Mouse (Mus musculus) lung, embryonic 15.5 days (tissue): ENCODE measurements at regions not wholly inside any gene's neighbourhood (a gene's known extent, or its start where the extent isn't known, plus 50 kb on each side); places are given as distances from the start of the nearest gene placed in this dataset.

Experiments
- ATAC-seq: fragments of 200-750 bp; cut with Nextera tagmentation; 2 replicates; pipeline ENCODE4 v1.8.0; 2017; ENCODE audit warnings: moderate number of reproducible peaks, borderline replicate concordance; ENCODE audit not compliant: low FRiP score, low TSS enrichment; ENCODE audit errors: extremely low read depth
- H3K27ac ChIP-seq: fragments of 300-500 bp; sonication (generic); 2 replicates; pipeline ENCODE4 v1.5.1; 2015; ENCODE audit warnings: moderate library complexity, mild to moderate bottlenecking, inconsistent platforms
- H3K27me3 ChIP-seq: fragments of 300-500 bp; sonication (generic); 2 replicates; pipeline ENCODE4 v1.6.1; 2015; ENCODE audit warnings: inconsistent platforms
- H3K36me3 ChIP-seq: fragments of 300-500 bp; sonication (generic); 2 replicates; pipeline ENCODE4 v1.6.1; 2015; ENCODE audit warnings: inconsistent platforms
- H3K4me1 ChIP-seq: fragments of 300-500 bp; sonication (generic); 2 replicates; pipeline ENCODE4 v1.6.1; 2015; ENCODE audit warnings: inconsistent platforms
- H3K4me2 ChIP-seq: fragments of 300-500 bp; sonication (generic); 2 replicates; pipeline ENCODE4 v1.6.1; 2015; ENCODE audit warnings: inconsistent platforms, mild to moderate bottlenecking, moderate library complexity
- H3K4me3 ChIP-seq: fragments of 300-500 bp; sonication (generic); 2 replicates; pipeline ENCODE4 v1.5.1; 2015; ENCODE audit warnings: mild to moderate bottlenecking, inconsistent platforms
- H3K9ac ChIP-seq: fragments of 300-500 bp; sonication (generic); 2 replicates; pipeline ENCODE4 v1.6.1; 2015; ENCODE audit warnings: inconsistent platforms
- H3K9me3 ChIP-seq: fragments of 300-500 bp; sonication (generic); 2 replicates; pipeline ENCODE4 v1.6.1; 2016; ENCODE audit warnings: inconsistent platforms
- WGBS: fragments of 180-500 bp; shearing (Covaris S2); methylation state at CpG from one replicate; pipeline ENCODE4 v1.1.7; 2015; 5-methylcytosine and 5-hydroxymethylcytosine counted together

GRCm38 (mm10) chr5:119248626-119249025, 421.8 kb upstream of the Tbx3 start:
- H3K9me3 ChIP-seq, result no peaks in the 10 kb centered on the region
- no peak overlapping the region for H3K4me3 ChIP-seq
- WGBS, result 41% methylated on average over 6 of the region's 6 CpGs
- H3K27me3 ChIP-seq, result no peaks in the 10 kb centered on the region
- no peak for ATAC-seq
- H3K27ac ChIP-seq, result no peak overlapping the region
- H3K4me1 ChIP-seq, result peaks cover 4% of the 10 kb centered on the region; the same call in 1 of the 2 replicates
- H3K9ac ChIP-seq, result no peak overlapping the region
- H3K36me3 ChIP-seq, result no peaks in the 10 kb centered on the region
- no peak overlapping the region for H3K4me2 ChIP-seq

DNA sequence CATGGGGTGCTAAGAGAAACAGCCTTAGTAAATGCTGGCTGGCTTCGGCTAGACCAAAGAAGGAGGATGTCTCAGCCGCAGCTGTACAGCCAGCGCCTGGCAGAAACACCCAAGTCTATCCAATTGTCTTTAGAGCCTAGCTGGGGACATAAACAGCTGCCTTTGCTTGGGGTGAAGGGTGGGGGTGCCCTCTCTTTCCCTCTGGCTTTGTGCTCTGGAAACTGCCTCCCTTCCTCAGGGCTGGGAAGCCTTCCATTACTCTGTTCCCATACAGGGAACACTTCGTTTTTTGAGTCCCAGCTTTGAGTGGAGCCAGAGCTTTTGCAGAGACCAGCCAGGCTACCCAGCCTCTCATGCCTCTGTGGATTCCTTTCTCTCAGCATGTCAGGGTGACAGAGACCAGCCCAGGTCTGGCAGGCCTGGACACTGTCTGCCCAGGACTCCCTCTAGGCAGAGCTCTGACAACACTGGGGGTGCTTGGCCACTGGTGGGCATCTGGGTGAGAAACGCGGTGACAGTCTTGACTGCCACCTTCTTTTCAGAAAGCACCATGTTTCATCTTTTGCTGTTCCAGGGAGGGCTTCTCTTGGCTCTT, 421.2 kb upstream of the Tbx3 start:
- 68% methylated on average over 6 of the region's 6 CpGs for WGBS
- no peak overlapping the region for H3K9ac ChIP-seq

DNA sequence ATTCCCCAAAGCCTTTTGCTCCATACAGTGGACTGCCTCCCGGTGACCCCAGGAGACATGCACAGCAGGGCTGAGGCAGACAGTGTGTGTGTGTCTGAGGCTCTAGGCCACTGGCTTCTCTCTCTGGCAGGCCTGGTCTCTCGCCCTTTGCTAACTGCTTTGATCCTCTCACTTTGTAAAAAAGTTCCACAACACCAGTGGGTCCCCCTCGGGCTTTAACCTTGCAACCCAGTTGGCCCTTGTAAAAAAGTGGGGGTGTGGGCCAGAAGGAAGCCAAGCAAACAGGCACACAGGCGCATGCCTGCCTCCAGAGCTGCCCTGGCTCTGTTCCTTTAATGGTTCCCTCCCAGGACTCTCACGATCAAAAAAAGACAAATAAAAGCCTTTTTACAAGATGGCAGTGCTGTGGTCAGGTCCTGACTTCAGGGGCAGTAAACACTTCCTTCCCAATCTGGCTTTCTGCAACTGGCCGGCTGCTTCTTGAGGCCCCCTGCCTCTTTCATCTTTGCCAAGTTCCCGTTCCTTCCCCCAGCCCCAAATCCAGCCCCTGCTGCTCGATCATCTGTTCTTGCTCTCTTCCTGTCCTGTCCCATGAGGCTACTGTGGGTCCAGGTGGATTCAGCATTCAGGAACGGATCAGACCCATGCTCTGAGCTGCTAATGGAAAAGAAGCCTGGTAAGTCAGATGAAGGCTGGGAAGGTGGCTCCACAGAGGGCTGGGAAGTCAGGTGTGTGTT, 419.0 kb upstream of the Tbx3 start:
- H3K9ac ChIP-seq, result no peak overlapping the region
- no peaks in the 10 kb centered on the region for H3K36me3 ChIP-seq
- peaks cover 4% of the 10 kb centered on the region; the same call in 1 of the 2 replicates for H3K4me1 ChIP-seq
- H3K9me3 ChIP-seq, result no peaks in the 10 kb centered on the region
- H3K27ac ChIP-seq, result no peak overlapping the region
- H3K27me3 ChIP-seq, result no peaks in the 10 kb centered on the region
- 28% methylated on average over 9 of the region's 9 CpGs for WGBS
- no peak overlapping the region for H3K4me3 ChIP-seq
- no peak for ATAC-seq
- H3K4me2 ChIP-seq, result no peak overlapping the region

More for the DNA sequence above, 421.2 kb upstream of the Tbx3 start:
- Histone ChIP-seq H3K36me3 (no peaks in the 10 kb centered on the region), H3K4me2 (no peak overlapping the region), H3K27me3 (no peaks in the 10 kb centered on the region), H3K27ac (no peak overlapping the region), H3K4me1 (peaks cover 4% of the 10 kb centered on the region; the same call in 1 of the 2 replicates), H3K9me3 (no peaks in the 10 kb centered on the region), H3K4me3 (no peak overlapping the region)
- no peak for ATAC-seq

DNA sequence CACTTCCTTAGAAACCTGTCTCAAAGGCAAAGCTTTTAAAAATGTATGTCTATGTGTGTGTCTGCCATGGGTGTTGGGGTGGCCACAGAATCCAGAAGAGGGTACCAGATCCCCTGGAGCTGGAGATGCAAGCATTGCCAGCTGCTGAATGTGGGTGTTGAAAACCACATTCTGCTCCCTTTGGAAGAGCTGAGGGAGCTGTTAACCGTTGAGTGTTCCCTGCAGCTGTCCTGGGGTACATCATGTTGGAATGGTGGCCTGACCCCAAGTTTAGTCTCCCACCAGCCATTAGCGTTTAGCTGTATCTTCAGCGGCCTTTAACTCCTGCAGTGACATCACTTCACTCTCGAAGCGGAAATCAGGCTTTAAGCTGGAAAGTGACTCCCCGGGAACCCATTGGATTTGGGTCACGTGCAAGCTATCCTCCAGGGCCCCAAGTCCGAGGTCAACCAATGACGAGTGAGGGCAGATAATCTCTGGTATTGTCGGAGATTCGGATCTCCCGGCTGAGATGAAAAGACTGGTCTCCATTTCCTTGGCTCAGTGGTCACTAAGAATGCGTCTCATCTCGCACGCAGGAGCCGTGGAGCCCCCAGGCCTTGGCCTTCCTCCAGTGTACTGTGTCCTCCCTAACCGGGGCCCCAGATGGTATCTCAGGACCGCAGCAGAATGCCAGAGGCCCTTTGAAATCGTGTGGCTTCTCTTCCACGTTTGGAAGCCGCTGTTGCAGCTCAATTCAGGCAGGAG, 412.9 kb upstream of the Tbx3 start:
- Histone ChIP-seq H3K4me1 (peaks cover 5% of the 10 kb centered on the region), H3K36me3 (no peaks in the 10 kb centered on the region), H3K4me3 (no peak overlapping the region), H3K27ac (no peak overlapping the region), H3K27me3 (no peaks in the 10 kb centered on the region), H3K9ac (no peak overlapping the region), H3K9me3 (no peaks in the 10 kb centered on the region), H3K4me2 (no peak overlapping the region)
- 50% methylated on average over 21 of the region's 21 CpGs for whole genome bisulfite sequencing
- no peak for ATAC-seq

DNA sequence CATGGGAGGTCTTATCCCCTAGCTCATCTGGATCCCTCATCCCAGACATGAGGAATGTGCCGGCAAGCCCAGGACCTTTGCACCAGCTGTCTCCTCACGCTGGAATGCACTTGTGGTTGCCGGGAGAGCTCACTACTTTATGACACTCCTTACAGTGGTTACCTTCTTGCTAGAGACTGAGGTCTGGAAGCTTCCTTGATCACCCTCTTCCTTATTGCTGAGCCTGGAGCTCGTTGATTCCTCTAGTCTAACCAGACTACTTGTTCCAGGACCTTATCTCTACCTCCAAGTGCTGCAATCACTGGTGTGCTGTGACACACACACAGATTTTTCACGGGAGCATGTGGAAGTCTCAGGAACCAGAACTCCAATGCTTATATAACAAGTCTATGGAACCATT, 411.6 kb upstream of the Tbx3 start:
- peaks cover 5% of the 10 kb centered on the region for H3K4me1 ChIP-seq
- H3K27me3 ChIP-seq, result no peaks in the 10 kb centered on the region
- no peak for ATAC-seq
- 75% methylated on average over 5 of the region's 5 CpGs for WGBS
- no peaks in the 10 kb centered on the region for H3K9me3 ChIP-seq
- no peak overlapping the region for H3K27ac ChIP-seq
- no peak overlapping the region for H3K4me2 ChIP-seq
- no peak overlapping the region for H3K4me3 ChIP-seq
- H3K36me3 ChIP-seq, result no peaks in the 10 kb centered on the region
- H3K9ac ChIP-seq, result no peak overlapping the region

- Histone ChIP-seq H3K9me3 (no peaks in the 10 kb centered on the region), H3K36me3 (no peaks in the 10 kb centered on the region), H3K9ac (no peak overlapping the region), H3K4me3 (no peak overlapping the region), H3K27ac (peak overlapping the region; percentile 77), H3K27me3 (no peaks in the 10 kb centered on the region), H3K4me1 (peaks cover 3% of the 10 kb centered on the region; the same call in 1 of the 2 replicates), H3K4me2 (peak overlapping the region; percentile 21)
- ATAC-seq, result peak; percentile 86; the same call in 1 of the 2 replicates
- WGBS, result 49% methylated on average over 20 of the region's 20 CpGs
Observed at GRCm38 (mm10) chr5:119265149-119265890, 405.1 kb upstream of the Tbx3 start.

GRCm38 (mm10) chr5:119271234-119271852, 399.1 kb upstream of the Tbx3 start:
- no peaks in the 10 kb centered on the region for H3K27me3 ChIP-seq
- no peaks in the 10 kb centered on the region for H3K36me3 ChIP-seq
- no peak overlapping the region for H3K9ac ChIP-seq
- H3K4me2 ChIP-seq, result no peak overlapping the region
- H3K27ac ChIP-seq, result no peak overlapping the region
- no peaks in the 10 kb centered on the region for H3K4me1 ChIP-seq
- no peak for ATAC-seq
- H3K4me3 ChIP-seq, result no peak overlapping the region
- 83% methylated on average over 26 of the region's 26 CpGs for WGBS
- H3K9me3 ChIP-seq, result no peaks in the 10 kb centered on the region

DNA sequence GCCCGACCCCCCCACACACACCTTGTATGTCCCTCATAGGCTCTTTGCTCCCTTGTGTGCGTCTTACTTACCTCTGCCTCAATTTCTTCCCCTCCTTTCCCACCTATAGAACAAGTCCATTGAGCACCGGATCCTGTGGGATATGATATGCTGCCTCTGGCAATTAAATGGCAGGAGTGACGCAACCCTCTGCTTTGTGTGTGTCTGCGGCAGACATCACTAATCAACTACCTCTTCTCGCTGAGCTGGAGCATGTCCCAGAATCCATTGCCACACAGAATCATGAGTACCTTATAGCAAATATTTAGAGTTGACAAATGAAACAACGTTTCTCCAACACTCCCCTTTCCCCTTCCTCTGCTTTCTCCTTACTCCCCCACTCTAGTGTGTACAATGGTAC, 397.3 kb upstream of the Tbx3 start:
- WGBS, result 55% methylated on average over 7 of the region's 7 CpGs
- Histone ChIP-seq H3K9me3 (no peaks in the 10 kb centered on the region), H3K36me3 (no peaks in the 10 kb centered on the region), H3K9ac (no peak overlapping the region), H3K4me3 (no peak overlapping the region), H3K4me1 (no peaks in the 10 kb centered on the region), H3K4me2 (no peak overlapping the region), H3K27ac (no peak overlapping the region), H3K27me3 (no peaks in the 10 kb centered on the region)
- no peak for ATAC-seq

GRCm38 (mm10) chr5:119273615-119274014, 396.9 kb upstream of the Tbx3 start:
- WGBS, result 71% methylated on average over 3 of the region's 3 CpGs
- Histone ChIP-seq H3K4me2 (no peak overlapping the region), H3K27ac (no peak overlapping the region), H3K4me3 (no peak overlapping the region), H3K9ac (no peak overlapping the region), H3K27me3 (no peaks in the 10 kb centered on the region), H3K36me3 (no peaks in the 10 kb centered on the region), H3K9me3 (no peaks in the 10 kb centered on the region), H3K4me1 (no peaks in the 10 kb centered on the region)
- ATAC-seq, result no peak

GRCm38 (mm10) chr5:119274817-119275494, 395.5 kb upstream of the Tbx3 start:
- H3K4me2 ChIP-seq, result no peak overlapping the region
- no peaks in the 10 kb centered on the region for H3K9me3 ChIP-seq
- H3K4me3 ChIP-seq, result no peak overlapping the region
- H3K27me3 ChIP-seq, result no peaks in the 10 kb centered on the region
- no peaks in the 10 kb centered on the region for H3K36me3 ChIP-seq
- H3K4me1 ChIP-seq, result no peaks in the 10 kb centered on the region
- H3K27ac ChIP-seq, result no peak overlapping the region
- no peak for ATAC-seq
- WGBS, result 70% methylated on average over 7 of the region's 7 CpGs
- no peak overlapping the region for H3K9ac ChIP-seq

GRCm38 (mm10) chr5:119280146-119280545, 390.3 kb upstream of the Tbx3 start:
- Histone ChIP-seq H3K27ac (no peak overlapping the region), H3K27me3 (no peaks in the 10 kb centered on the region), H3K9ac (no peak overlapping the region), H3K4me2 (no peak overlapping the region), H3K4me3 (no peak overlapping the region), H3K36me3 (no peaks in the 10 kb centered on the region), H3K9me3 (no peaks in the 10 kb centered on the region), H3K4me1 (no peaks in the 10 kb centered on the region)
- 71% methylated on average over 6 of the region's 6 CpGs for WGBS
- no peak for ATAC-seq
